Mouse (Mus musculus) mouse embryonic stem cell (cell line): ENCODE measurements around the gene Arhgef2.
"Not testable (repeated sequence)": the region's sequence is repeated elsewhere in the genome, so short reads cannot be mapped to it uniquely, and the experiment has no call there.

ENCODE experiments used
- in situ Hi-C, 2 experiments: fragments of 300-500 bp; cut with MboI; formaldehyde crosslinking; loops; 1 replicate in 1 of 2; 3 replicates in 1 of 2; pipeline ENCODE4 v1.14.3; 2019 to 2020; ENCODE audit warnings: low sequenced_read_pairs in 2 of 2, low pct_unique_long_range_greater_than_20kb in 1 of 2, mixed read lengths in 1 of 2; ENCODE audit not compliant: unreplicated experiment in 1 of 2

Arhgef2 gene

DNA sequence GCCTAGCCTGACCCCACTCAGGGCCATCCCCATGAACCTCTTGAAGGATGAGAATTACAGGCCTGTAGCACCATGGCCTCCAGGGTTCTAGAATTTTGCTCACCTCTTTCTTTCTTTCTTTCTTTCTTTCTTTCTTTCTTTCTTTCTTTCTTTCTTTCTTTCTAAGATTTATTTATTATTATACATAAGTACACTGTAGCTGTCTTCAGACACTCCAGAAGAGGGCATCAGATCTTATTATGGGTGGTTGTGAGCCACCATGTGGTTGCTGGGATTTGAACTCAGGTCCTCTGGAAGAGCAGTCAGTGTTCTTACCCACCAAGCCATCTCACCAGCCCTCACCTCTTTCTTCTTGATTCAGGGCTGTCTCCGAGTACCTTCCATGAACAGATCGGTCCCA is at the start of gene Arhgef2:
Arhgef2 (plus strand) TSS at position 301 of the 400 bp plus-strand sequence.
- in situ Hi-C loops, result not testable (repeated sequence)

DNA sequence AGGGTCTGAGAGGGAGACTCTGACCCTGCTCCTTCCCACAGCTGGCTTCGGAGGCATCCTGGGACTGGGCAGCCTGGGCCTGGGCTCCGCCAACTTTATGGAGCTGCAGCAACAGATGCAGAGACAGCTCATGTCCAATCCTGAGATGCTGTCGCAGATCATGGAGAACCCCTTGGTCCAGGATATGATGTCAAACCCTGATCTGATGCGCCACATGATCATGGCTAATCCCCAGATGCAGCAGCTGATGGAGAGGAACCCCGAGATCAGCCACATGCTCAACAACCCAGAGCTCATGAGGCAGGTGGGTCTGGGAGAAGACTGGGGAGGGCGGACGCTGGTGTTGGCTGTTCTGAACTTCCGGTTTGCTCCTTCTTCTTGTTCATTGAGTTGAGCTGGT is 49.1 kb upstream of the Arhgef2 start:
- in situ Hi-C loops, result no loop called here

DNA sequence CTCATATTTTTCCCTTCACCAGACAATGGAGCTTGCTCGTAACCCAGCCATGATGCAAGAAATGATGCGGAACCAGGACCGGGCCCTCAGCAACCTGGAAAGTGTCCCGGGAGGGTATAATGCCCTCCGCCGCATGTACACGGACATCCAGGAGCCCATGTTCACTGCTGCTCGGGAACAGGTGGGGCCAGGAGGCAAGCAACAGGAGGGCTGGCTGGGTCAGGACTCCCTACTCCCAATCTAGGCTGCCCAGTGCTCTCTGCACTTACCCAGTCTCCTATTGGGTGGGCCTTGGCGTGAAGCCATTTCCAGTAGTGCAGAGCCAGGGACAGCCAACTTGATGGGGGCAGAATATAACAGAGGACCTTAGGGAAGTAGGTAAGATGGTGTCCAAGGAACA is 46.2 kb upstream of the Arhgef2 start:
- in situ Hi-C loops, result no loop called here

DNA sequence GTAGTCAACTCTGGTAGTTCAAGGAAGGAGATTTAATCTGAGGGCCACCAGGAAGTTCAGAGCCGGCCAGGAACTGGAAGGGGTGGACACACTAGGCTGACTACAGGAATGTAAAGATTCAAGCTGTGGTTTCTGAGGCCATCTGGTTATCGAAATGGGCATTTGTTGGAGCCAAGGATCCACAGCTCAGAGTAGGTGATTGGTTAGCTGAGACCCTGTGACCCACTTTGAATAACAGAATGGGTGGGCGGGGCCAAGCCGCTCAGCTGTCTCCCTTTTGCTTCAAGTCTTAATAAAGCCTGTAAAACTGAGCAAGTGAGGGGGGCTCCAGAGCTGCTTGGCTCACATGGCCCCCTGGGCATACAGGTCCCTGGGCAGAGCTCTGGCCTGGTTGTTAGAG is 43.8 kb upstream of the Arhgef2 start:
- in situ Hi-C loops, result no loop called here

DNA sequence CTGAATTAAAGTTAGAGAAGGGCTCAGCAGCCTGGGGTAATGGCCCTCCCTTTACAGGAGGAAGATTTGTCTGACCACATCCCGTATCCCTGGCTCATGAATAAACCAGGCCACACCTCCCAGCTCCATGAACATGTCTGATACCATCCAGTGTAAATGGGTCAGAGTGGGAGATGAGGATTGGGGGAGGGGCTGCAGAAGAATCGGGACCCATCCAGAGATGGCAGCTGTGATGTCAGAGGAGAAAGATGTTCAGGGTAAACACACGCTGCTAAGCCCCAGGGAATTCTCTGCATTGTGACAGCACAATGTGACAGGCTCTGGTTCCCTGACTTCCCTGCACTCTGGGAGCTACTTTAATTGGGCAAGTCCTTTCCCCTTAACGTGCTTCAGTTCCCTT is 42.3 kb upstream of the Arhgef2 start:
- in situ Hi-C loops, result no loop called here

DNA sequence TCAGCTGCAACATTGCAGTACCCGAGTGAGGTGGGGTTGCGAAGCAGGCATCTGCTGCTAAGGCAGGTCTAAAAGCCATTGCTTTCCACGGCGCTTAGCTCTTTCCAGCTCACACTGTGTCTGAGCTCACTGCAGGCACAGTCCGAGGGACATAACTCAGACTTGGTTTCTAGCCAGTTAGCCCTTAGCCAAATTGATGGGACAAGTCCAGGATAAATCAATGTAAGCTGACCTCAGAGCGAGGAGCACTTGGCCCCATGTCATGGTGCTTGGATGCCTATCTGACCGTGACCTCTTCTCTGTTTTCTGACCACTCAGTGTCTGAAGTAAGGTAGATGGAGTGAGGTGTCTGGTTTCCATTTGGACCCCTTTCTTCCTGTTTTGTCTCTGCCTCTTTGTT is 41.8 kb upstream of the Arhgef2 start:
- in situ Hi-C loops, result no loop called here

DNA sequence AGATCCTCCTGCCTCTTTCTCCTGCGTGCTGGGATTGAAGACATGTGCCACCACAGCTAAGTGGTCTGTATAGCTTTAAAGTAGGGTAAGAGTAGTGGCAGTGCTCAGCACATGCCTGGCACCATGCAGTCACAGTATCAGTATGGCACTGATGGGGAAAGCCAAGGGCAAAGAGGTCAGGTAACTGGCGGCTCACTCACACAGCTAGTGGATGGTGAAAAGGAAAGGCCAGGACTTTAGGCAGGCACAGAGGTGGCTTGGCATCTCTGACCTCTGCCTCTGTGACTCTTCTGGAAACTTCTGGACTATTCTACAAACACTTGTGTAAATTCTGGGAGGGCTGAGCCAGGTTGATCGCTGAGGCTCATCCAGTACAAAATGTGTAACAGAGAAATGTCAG is 39.6 kb upstream of the Arhgef2 start:
- in situ Hi-C loops, result no loop called here

DNA sequence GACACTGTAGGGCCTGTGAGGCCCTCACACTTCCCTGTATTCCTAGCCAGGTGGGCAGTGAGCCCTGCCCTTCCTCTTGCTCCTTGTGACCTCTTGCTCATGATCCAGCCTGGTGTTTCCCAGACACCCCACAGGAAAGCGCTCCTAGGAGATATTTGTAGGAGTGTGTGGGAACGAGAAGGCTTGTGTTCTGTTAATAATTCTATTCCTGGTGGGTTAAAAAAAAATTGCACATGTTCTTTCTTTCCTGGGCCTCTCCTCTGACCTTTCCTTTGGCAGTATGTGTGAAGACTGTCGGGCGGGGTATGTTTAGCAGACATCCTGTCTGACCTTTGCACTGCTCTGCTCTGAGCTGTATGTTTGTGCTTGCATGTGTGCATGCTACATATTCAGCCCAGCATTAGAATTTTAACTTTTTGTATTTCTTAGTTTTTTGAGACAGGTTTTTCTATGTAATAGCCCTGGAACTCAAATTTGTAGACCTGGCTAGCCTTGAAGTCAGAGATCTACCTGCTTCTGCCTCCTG is 39.2 kb upstream of the Arhgef2 start:
- in situ Hi-C loops, result no loop called here

DNA sequence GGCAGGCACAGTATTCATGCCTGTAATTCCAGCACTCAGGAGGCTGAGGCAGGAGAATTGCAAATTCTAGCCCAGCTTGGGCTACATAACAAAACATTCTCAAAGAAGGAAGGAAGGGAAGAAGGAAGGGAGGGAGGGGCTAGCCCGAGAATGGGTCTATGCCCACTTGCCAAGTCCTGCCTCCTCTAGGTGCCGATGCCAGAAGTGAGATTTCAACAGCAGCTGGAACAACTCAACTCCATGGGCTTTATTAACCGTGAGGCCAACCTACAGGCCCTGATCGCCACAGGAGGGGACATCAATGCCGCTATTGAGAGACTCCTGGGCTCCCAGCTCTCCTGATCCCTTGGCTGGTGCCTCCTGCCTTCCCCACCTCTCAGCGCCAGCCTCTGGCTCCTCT is 37.9 kb upstream of the Arhgef2 start:
- in situ Hi-C loops, result no loop called here

DNA sequence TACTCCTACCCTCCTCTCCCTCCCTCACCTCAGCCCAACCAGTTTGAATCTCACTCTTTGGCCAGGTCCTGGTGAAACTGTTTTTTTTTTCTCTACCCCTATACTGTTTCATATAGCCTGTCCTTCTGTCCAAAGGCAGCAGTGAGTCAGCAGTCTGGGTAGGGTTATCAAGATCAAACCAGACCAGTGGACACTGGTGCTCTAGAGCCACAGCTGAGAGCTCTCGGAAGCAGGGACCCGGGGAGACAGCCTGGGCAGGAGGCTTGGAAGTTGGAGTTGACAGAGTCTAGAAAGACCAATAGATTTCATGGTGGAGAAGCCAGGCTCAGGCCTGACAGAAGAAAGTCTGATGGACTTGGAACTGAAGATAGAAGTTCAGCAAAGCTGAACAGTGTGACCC is 37.2 kb upstream of the Arhgef2 start:
- in situ Hi-C loops, result no loop called here

DNA sequence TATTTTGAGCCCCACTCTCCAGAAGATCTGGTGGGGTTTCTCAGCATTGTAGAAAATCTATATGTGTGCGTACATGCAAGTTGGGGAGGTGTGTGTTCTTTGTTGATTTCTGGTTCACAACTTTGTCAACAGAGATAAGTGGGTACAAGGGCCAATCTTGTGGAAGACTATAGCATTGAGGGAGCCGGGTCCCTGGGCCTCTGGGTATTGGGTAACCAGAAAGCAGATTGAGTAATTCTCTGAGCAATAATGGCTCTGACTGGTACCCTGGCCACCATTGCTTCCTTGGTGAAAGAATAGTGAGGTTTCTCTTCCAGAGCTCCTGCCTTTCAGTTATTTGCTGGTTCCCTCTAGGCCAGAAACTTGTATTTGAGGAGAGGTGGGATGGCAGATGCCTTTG is 36.7 kb upstream of the Arhgef2 start:
- in situ Hi-C loops, result no loop called here

DNA sequence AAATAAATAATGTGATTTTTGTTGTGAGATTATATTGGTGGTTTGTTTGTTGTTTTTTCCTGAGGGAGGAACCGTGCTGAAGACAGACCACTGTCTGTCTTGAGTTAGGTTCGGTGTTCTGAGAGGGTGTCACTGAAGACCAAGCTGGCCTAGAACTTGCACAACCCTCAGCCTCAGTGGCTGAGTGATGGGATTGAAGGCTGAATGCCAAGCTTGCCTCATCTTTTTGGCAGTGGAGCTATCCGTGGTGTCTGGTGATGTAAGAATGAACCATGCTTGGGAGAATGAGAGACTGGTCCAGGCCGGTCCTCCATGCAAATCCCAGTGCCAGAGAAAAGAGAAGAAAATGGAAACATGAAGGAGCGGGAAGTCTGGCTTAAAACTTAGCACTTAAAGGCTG is 36.1 kb upstream of the Arhgef2 start:
- in situ Hi-C loops, result no loop called here

DNA sequence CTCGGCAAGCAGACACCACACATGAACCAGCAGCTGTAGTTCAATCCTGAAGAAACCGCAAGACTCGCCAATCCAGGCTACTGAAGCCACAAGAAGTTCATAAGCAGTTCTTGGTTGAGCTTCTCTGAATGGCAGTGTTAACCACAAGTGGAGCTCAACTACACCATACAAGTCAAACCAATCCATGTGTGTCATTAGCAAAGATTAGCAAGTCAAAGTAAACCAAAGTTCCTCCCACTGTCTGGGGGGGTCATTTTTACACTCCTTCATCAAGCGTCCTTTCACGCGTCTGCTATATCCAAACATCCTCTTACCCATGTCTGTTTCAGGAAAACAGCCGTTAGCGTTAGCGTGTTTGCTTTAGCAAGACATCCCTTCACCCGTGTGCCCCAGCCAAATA is 35.4 kb upstream of the Arhgef2 start:
- in situ Hi-C loops, result no loop called here

DNA sequence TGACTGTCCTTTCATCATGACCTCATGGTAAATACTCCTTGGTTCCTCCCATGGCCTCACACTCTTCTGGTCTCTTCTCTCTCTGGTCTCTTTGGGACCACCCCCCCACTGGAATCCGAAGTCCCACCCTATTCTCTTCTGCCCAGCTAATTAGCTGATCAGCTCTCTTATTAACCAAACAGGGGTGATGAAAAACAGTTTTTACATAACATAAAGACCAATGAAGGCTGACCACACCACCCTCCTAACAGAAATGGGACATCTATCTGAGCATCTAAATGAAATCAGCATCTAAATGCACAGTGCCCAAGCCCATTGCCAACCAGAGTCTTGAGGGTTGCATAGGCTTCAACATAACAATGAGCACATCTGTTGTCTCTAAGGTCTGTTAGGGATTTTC is 33.9 kb upstream of the Arhgef2 start:
- in situ Hi-C loops, result no loop called here

DNA sequence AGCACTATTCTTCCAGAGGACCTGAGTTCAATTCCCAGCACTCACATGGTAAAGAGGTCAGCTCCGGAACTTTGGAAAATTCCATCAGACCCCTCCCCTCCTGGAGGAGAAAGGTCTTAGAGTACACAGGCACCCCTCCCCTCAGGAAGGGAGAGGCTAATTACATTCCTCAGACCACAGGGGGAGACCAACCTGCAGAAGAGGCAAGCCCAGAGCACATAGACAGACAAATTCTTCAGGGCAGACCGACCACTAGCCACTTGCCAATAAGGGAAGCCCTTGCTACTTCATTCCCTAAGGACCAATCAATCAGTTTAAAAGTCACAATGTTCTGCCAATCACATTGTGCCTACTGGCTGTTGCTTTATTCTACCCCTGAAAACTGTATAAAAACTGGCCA is 32.9 kb upstream of the Arhgef2 start:
- in situ Hi-C loops, result no loop called here

DNA sequence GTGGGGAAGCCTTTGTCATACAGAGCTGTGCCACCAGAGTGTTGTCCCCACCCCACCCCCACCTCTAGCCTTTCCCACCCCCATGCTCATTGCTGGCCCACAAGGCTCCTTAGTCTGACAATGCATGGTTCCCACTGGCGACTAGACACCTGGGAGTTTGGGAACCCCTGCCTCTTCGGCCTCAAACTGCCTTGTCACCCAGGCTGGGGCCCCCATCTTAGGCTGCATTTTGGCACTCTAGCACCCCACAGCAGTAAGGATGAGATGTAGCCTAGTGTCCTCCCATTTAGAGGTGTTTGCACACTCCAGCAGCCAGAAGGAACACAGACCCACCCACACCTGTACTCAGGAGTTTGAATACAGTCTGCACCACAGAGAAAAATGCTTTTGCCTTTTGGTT is 32.0 kb upstream of the Arhgef2 start:
- in situ Hi-C loops, result no loop called here

DNA sequence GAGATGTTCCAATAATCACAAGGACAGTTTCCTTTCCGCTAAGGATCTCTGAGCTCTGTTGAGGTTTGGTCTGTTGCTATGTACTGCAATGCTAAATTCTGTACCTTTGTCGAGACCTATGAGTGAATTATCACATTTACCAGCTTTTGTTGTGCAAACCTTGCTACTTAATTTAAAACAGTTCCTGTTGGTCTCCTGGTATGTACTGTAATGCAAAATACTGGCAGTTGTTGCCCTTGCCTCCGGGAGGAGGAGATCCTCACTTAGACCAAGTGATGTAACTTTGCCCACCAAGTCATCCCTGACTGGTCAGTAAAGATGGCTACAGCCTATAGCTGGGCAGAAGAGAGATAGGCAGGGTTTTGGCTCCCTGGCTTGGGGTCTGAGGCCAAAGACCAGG is 30.2 kb upstream of the Arhgef2 start, which contains the start of gene Ssr2:
Ssr2 (plus strand) TSS at position 337 of the 400 bp plus-strand sequence.
- in situ Hi-C loops, result no loop called here

DNA sequence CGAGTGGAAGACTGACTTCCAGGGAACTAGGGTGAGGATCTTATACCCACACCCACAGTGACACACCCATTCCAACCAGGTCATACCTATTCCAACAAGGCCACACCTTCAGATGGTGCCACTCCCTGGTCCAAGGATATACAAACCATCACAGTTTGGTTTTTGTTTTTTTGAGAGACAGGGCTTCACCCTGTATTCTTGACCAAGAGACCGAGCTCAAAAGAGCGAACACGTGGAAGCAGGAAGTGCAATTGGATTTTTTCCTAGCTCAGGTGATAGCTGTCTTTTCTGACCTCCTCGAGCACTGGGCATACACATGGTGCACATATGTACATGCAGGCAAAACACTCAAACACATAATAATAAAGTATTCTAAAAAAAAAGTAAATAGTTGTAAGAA is 27.9 kb upstream of the Arhgef2 start:
- in situ Hi-C loops, result not testable (repeated sequence)

DNA sequence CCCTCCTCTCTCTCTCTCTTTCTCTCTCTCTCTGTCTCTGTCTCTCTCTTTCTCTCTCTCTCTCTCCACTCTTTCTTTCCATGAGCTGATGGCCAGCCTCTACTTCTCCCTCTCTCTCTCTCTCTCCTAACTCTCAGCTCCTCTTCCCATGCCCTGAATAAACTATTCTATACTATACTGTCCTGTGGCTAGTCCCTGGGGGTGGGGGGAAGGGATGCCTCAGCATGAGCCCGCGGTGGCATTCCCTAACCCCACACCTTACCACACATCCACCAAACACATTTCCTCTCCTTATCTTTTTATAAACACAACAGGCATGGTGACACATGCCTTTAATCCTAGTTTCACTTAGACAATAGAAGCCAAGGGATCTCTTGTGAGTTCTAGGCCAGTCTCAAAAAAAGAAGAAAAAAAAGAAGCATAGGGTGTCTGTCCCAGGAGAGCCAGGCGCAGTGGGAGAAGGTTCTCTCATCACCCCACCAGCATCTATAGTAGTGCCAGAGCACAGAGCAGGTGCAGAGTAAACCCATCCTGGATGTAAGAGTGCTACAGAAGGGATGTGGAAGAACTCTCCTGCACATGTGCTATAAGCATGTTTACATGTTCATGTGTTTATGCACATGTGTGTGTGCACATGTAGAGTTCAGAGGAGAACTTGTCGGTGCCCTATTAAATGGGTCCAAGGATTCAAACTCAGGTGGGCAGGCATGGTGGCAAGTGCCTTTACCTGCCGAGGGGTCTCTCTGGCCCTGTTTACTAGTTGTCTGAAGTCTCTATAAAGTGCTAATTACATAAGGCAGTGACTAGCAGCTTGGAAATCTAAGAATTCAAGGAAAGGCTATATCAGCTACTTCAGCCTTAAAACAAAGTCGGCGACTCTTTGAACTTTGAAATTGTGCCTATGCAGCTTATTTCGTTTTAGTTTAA is 27.0 kb upstream of the Arhgef2 start:
- in situ Hi-C loops, result no loop called here

DNA sequence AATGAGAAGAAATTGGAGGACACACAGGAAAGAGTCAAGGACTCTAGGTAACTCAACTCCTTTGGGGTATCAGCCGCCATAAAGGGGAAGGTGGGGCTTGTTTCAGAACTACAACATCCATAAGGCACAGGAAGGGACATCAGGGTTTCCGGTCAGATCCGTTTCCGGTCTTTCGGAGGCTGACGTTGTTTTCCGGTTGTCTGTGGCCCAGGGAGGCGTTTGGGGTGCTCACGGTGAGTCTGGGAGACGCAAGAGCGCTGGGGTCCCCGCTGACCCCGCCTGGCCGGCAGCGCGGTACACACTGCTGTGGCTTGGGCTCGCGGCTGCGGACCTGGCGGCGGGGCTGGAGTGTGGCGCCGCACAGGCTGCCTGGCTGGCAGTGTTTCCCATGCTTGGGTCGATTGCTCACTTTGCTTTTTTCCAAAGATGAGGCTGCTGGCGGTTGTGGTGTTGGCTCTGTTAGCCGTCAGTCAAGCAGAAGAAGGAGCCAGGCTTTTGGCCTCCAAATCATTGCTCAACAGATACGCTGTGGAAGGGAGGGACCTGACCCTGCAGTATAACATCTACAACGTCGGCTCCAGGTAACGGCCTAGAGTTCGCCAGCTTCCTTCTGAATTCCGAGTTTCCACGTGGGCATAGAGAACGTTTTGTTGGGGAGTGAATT is 26.2 kb upstream of the Arhgef2 start:
- in situ Hi-C loops, result no loop called here
